Comparison of ENCODE assay signal across 9 mouse cellular contexts in genomic region chr15:83592260-83593188, GRCm38 (mm10). TPM values are rescaled to one million over a fixed set of nuclear protein-coding genes. Genes with fewer than 3 reads are reported as not detected.
DNase-seq lines count a peak whose midpoint lies in the region; ATAC-seq lines count a peak whose summit lies in the region.
"Had no signal": no experiment of that assay in that cellular context is flagged by ENCODE, and none has a peak within 500 bp of the region (broad histone marks: within the 10 kb centered on the region; RNA-seq: fewer than 3 reads in every experiment).

No protein-coding gene starts in this region.

- peaks cover 46% of the 10 kb centered on the region for H3K36me3 ChIP-seq in hindbrain, embryonic 10.5 days
- peaks cover 2% of the 10 kb centered on the region; the same call in 1 of the 2 replicates for H3K36me3 ChIP-seq in hindbrain, embryonic 16.5 days (ENCODE audit: control insufficient read depth, insufficient read depth, low read length)
- H3K36me3 ChIP-seq in liver, embryonic 13.5 days: peaks cover 39% of the 10 kb centered on the region

- H3K9ac ChIP-seq in hindbrain, embryonic 16.5 days (ENCODE audit: low read depth, low read length): no peak overlapping the region; the same call in 1 of the 2 replicates
- peak overlapping the region; percentile 94 for H3K9ac ChIP-seq in liver, embryonic 13.5 days

- WGBS in hindbrain, embryonic 10.5 days: 77% methylated on average over 8 of the region's 8 CpGs
- 84% methylated on average over 8 of the region's 8 CpGs for WGBS in hindbrain, embryonic 16.5 days
- 11% methylated on average over 8 of the region's 8 CpGs for WGBS in liver, embryonic 13.5 days (ENCODE audit: insufficient replicate concordance)

- no peaks in the 10 kb centered on the region for H3K9me3 ChIP-seq in hindbrain, embryonic 10.5 days
- H3K9me3 ChIP-seq in hindbrain, embryonic 16.5 days (ENCODE audit: control insufficient read depth, low read length): no peaks in the 10 kb centered on the region
- H3K9me3 ChIP-seq in liver, embryonic 13.5 days (replicated peaks): no peaks in the 10 kb centered on the region

- peaks cover 37% of the 10 kb centered on the region for H3K4me1 ChIP-seq in hindbrain, embryonic 10.5 days (replicated peaks)
- H3K4me1 ChIP-seq in hindbrain, embryonic 16.5 days (ENCODE audit: control insufficient read depth, insufficient read depth, low read depth, low read length): peaks cover 16% of the 10 kb centered on the region
- H3K4me1 ChIP-seq in liver, embryonic 13.5 days (replicated peaks): peaks cover 69% of the 10 kb centered on the region

- H3K27me3 ChIP-seq in hindbrain, embryonic 10.5 days (ENCODE audit: insufficient read depth, poor library complexity, severe bottlenecking): no peaks in the 10 kb centered on the region
- H3K27me3 ChIP-seq in hindbrain, embryonic 16.5 days (replicated peaks; ENCODE audit: control insufficient read depth, insufficient read depth, low read length): no peaks in the 10 kb centered on the region
- H3K27me3 ChIP-seq in liver, embryonic 13.5 days: no peaks in the 10 kb centered on the region

- no peak overlapping the region for H3K4me2 ChIP-seq in hindbrain, embryonic 16.5 days (ENCODE audit: low read length)
- H3K4me2 ChIP-seq in liver, embryonic 13.5 days: peak overlapping the region; percentile 98

- no peak for DNase-seq in hindbrain, embryonic 10.5 days (ENCODE audit: low spot score)
- peak; percentile 68 for DNase-seq in liver, embryonic 13.5 days
- DNase-seq in spleen, postnatal 10 days (ENCODE audit: low spot score in 2 of 2): peak; percentile 59 to 64
- DNase-seq in gastrocnemius, postnatal 10 days: no peak
- no peak for DNase-seq in urinary bladder, postnatal 36 days (ENCODE audit: low spot score in 2 of 2)
- no peak for DNase-seq in testis, postnatal 14 days (ENCODE audit: low spot score)
- DNase-seq: thymus, postnatal 25 days had no signal

- peak overlapping the region; percentile 92 for H3K4me3 ChIP-seq in hindbrain, embryonic 10.5 days
- no peak overlapping the region for H3K4me3 ChIP-seq in hindbrain, embryonic 16.5 days (ENCODE audit: low read length)
- H3K4me3 ChIP-seq in liver, embryonic 13.5 days (replicated peaks): peak overlapping the region; percentile 81

- no peak for ATAC-seq in hindbrain, embryonic 16.5 days
- peak; percentile 66 for ATAC-seq in erythroblast, adult 5-6 weeks (replicated peaks; ENCODE audit: low FRiP score, poor library complexity, severe bottlenecking)
- ATAC-seq in liver, embryonic 13.5 days (ENCODE audit: low read depth): peak; percentile 77

- peak overlapping the region; percentile 68; the same call in 1 of the 2 replicates for H3K27ac ChIP-seq in hindbrain, embryonic 10.5 days
- H3K27ac ChIP-seq in hindbrain, embryonic 16.5 days (ENCODE audit: low read depth, low read length): no peak overlapping the region
- H3K27ac ChIP-seq in liver, embryonic 13.5 days: peak overlapping the region; percentile 100

RNA-seq across cellular contexts. Expression of gene Ttll12, which starts 2.4 kb away (rescaled TPM):
- 59.1 and 59.6 TPM in 2 replicates for polyA plus RNA-seq in hindbrain, embryonic 10.5 days (2016; fragmentation: Nextera tagmentation; extraction: Ambion mirVana)
- polyA plus RNA-seq in hindbrain, embryonic 16.5 days (2015; fragmentation: Nextera tagmentation; extraction: Ambion mirVana): 42.6 and 49.6 TPM in 2 replicates
- total RNA-seq in erythroblast, adult 5-6 weeks (2015; ENCODE audit: low replicate concordance): 9.4 and 16.1 TPM in 2 replicates
- 5.9 and 9.8 TPM in 2 replicates for total RNA-seq in erythroblast, adult 5-6 weeks (2017; ENCODE audit: low replicate concordance)
- 47.2 and 53.2 TPM in 2 replicates for polyA plus RNA-seq in liver, embryonic 13.5 days (2015; fragmentation: Nextera tagmentation; extraction: Ambion mirVana)
- 10 to 100 TPM in 1 of 2 experiments, 1 to 10 TPM in 1; 9.4 to 13.0 TPM for total RNA-seq in gastrocnemius, postnatal 10 days (2021)

RNA-seq across cellular contexts. Expression of gene Mcat, which starts 28.9 kb away (rescaled TPM):
- 48.4 and 49.0 TPM in 2 replicates for polyA plus RNA-seq in hindbrain, embryonic 10.5 days (2016; fragmentation: Nextera tagmentation; extraction: Ambion mirVana)
- 29.4 and 32.7 TPM in 2 replicates for polyA plus RNA-seq in hindbrain, embryonic 16.5 days (2015; fragmentation: Nextera tagmentation; extraction: Ambion mirVana)
- total RNA-seq in erythroblast, adult 5-6 weeks (2015; ENCODE audit: low replicate concordance): 0.38 TPM in 1 of 2 replicates, not detected in the other
- total RNA-seq in erythroblast, adult 5-6 weeks (2017; ENCODE audit: low replicate concordance): 3.1 and 4.3 TPM in 2 replicates
- polyA plus RNA-seq in liver, embryonic 13.5 days (2015; fragmentation: Nextera tagmentation; extraction: Ambion mirVana): 18.1 and 21.0 TPM in 2 replicates
- total RNA-seq in gastrocnemius, postnatal 10 days (2021): 10 to 100 TPM; 22.7 to 29.3 TPM

RNA-seq across cellular contexts. Expression of gene Tspo, which starts 29.1 kb away (rescaled TPM):
- 40.7 TPM in 2 replicates for polyA plus RNA-seq in hindbrain, embryonic 10.5 days (2016; fragmentation: Nextera tagmentation; extraction: Ambion mirVana)
- polyA plus RNA-seq in hindbrain, embryonic 16.5 days (2015; fragmentation: Nextera tagmentation; extraction: Ambion mirVana): 11.5 and 12.7 TPM in 2 replicates
- 51.5 and 85.9 TPM in 2 replicates for total RNA-seq in erythroblast, adult 5-6 weeks (2015; ENCODE audit: low replicate concordance)
- total RNA-seq in erythroblast, adult 5-6 weeks (2017; ENCODE audit: low replicate concordance): 51.9 and 74.4 TPM in 2 replicates
- 186 and 227 TPM in 2 replicates for polyA plus RNA-seq in liver, embryonic 13.5 days (2015; fragmentation: Nextera tagmentation; extraction: Ambion mirVana)
- 10 to 100 TPM; 30.3 to 33.8 TPM for total RNA-seq in gastrocnemius, postnatal 10 days (2021)

Comparison
In these comparisons a context has a peak if more than half of its experiments do, and no peak if none do; other contexts are left out.
1. DNase-seq: peak in liver, embryonic 13.5 days (single experiment) and spleen, postnatal 10 days (2 of 2); none in hindbrain, embryonic 10.5 days (single experiment), gastrocnemius, postnatal 10 days (single experiment), urinary bladder, postnatal 36 days (0 of 2) and testis, postnatal 14 days (single experiment).